Mouse (Mus musculus) cerebellum, adult 9-11 months (tissue): ENCODE results near the gene Zfp365.

ENCODE experiments used
- DNase-seq: peaks from one replicate; pipeline ENCODE4 v3.0.0; 2022

Gene Zfp365

GRCm38 (mm10) chr10:67912337-67912776, at the start of gene Zfp365:
Zfp365 (minus strand) TSS chr10:67912662.
- peak; percentile 75 for DNase-seq

- DNase-seq, result no peak
These were observed 47.5 kb upstream of the Zfp365 start for GRCm38 (mm10) chr10:67959982-67960381.

GRCm38 (mm10) chr10:67955982-67956381, 43.5 kb upstream of the Zfp365 start:
- no peak for DNase-seq

GRCm38 (mm10) chr10:67951690-67952089, 39.2 kb upstream of the Zfp365 start:
- no peak for DNase-seq

GRCm38 (mm10) chr10:67950059-67950748, 37.7 kb upstream of the Zfp365 start:
- no peak for DNase-seq

DNA sequence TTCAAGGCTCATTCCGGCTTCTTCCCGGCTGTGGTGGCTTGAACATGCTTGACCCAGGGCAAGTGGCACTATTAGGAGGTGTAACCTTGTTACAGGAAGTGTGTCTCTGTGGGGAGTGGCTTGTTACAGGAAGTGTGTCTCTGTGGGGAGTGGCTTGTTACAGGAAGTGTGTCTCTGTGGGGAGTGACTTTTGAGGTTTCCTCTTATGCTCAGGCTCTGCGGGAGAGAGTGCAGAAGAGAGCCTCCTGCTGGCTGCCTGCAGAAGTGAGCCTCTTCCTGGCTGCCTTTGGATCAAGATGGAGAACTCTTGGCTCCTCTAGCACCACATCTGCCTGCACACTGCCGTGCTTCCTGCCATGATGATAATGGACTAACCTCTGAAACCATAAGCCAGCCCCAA, 31.1 kb upstream of the Zfp365 start:
- DNase-seq, result no peak

DNA sequence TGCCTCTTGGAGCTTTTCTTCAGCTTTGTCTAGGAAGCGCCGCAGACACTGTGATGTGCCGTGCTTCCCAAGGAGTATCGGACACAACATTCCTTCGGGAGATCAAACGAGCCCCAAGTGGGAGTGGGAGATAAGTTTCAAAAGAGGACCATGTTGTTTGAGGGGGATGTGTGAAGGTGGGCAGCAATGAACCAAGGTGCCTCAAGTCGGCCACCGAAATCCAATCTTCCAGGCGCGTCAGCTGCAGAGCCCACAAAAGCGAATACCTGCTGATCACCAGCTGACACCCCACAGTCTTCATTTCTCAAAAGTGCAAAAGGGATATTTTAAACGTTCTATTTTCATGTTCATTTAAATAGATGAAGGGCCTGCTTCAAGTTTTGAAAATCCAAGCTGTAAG, 27.1 kb upstream of the Zfp365 start:
- no peak for DNase-seq

GRCm38 (mm10) chr10:67937775-67938174, 25.3 kb upstream of the Zfp365 start:
- DNase-seq, result no peak

DNA sequence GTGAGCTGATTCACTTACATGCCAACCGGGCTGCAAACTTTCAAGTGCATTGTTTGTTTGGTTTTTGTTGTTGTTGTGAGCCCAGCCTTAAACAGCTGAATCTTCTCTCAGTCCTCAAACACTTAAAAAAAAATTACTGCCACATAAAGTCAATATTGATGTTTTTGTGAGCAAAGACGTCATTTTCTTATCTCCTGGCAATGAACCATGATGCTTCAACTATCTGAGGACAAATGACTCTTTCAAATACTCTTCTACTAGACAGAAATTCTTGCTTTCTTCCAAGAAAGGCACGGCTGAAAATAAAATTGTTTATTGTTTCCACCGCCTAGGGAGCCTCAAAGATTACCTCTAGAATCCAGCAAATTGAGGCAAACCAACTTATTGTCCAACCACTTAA, 24.5 kb upstream of the Zfp365 start:
- no peak for DNase-seq

- no peak for DNase-seq
These were observed 20.3 kb upstream of the Zfp365 start for GRCm38 (mm10) chr10:67932780-67933179.

- no peak for DNase-seq
These were observed 18.9 kb upstream of the Zfp365 start for GRCm38 (mm10) chr10:67931328-67931727.

- DNase-seq, result no peak
These were observed 16.1 kb upstream of the Zfp365 start for GRCm38 (mm10) chr10:67928584-67928983.

DNA sequence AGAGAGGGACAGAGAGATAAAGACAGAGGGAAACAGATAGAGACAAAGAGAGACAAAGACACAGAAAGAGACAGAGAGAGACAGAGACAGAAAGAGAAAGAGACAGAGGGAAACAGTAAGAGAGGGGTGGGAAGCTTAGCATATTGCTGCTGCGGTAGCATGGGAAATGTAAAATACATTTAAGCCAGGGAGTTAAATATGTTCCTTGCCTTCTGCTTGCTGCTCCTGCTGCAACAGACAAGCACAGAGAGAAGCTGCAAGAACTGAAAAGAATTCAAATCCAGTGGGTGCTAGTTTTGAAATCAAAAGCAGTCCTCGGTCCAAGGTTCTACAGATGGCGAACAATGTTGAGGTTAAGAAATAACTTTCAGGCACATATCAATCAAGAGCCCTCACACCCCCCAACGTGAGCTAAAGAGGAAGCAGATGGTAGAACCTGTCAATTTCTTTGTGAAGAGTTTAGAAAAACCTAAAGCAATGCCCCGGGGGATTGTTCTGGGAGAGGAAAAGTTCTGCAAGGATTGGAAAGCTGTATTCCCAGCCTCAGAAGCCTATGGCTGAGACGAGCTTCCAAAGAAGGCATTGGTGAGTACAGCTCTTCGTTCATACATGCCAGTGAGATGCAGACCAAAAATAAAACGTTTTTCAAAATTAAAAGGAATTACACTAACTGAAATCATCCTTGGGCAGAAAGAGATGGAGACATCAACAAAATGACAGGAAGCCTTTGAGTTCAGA, 15.4 kb upstream of the Zfp365 start:
- DNase-seq, result no peak

- DNase-seq, result no peak
These were observed 11.6 kb upstream of the Zfp365 start for GRCm38 (mm10) chr10:67924030-67924429.

GRCm38 (mm10) chr10:67921777-67922176, 9.3 kb upstream of the Zfp365 start:
- DNase-seq, result no peak

DNA sequence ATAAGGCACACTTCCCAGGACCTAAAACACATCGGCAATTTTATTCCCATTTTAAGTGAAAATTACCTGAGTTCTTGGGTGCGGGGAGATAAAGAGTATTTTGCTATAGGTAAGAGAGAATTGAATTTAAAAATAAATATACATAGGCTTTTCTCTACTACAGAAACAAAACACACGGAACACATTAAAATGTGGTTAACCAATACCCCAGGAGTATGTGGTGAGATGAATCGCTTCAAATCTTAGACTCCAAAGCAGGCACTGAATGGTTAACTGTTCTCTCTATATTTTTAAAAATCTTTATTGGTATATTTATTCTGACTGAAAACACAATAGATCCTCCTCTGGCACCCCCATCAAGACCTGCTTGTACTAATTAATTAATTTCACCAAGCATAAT, 7.2 kb upstream of the Zfp365 start:
- DNase-seq, result no peak

DNA sequence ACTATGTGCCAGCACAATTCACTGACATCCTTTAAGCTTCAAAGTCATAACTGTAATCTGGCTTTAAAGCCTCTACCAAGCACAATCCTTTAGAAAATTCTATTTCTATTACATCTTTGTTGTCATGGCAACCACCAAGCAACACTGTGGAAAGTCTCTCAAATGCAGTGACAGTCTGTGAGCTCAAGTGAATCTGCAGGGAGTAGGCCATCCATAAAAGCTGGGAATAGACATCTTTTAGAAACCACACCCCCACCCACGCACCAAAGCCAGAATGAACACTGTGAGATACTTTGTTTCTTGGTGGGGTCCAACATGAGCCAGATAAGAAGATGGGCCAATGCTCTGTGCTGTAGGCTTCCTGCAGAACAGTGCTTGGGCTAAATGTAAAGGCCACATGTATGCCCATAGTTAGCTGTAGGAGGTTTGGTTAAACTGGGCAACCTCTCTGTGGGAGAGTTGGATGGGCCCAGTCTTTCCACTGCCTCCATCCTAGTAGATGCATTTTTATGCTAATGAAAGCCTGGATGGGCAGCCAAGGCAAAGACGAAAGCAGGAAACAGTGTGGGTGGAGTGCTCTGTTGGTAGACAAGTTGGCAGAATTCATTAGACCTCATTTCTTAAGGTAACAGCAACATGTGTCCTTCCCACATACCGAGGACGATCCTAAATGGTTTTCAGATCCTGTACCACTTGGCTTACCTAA, 5.9 kb upstream of the Zfp365 start:
- no peak for DNase-seq

- DNase-seq, result no peak
These were observed 4.9 kb upstream of the Zfp365 start for GRCm38 (mm10) chr10:67917356-67917755.

GRCm38 (mm10) chr10:67911447-67912336, 770 bp downstream of the Zfp365 start:
- DNase-seq, result no peak

GRCm38 (mm10) chr10:67907931-67908330, 4.5 kb downstream of the Zfp365 start:
- no peak for DNase-seq

DNA sequence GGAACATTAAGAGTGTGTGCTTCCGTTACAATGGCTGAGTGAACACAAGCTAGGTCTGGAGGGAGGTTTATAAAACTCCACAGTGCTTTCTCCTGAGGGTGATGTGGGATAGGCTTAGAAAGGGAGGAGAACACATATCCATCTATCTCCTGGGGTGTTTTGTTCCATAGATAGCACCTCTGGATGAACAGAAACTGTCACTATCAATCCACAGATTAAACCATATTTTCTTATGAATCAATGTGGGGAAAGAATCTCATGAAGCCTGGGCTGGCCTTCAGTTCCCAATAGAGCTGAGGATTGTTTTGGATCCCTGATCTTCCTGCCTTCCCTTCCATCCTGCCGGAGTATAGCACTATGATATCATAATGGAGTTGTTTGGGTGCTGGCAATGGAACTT, 5.5 kb downstream of the Zfp365 start:
- DNase-seq, result no peak

DNA sequence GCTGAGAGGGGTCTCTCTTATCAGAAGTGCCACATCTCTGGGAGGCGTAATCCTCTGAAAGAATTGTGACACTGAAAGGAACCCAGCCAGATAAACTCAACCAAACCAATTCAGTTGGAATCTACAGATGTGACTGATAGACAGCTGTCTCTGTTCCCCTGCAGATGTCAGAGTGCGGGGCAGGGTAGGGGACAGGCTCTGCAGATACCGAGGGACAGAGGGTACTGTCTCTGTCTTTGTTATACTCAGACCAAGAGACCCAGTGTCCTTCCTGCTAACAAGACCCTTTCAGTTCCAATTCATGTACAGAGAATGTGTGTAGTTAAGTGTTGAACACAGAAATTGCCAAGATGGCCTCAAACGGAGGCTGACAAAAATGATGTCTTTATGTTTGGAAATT, 6.4 kb downstream of the Zfp365 start:
- no peak for DNase-seq

- no peak for DNase-seq
These were observed 9.1 kb downstream of the Zfp365 start for GRCm38 (mm10) chr10:67903387-67903786.
